Mouse (Mus musculus) layer of hippocampus, adult 9-10 months (tissue): ENCODE results near the gene Cpm.

Experiments
- DNase-seq: peaks from one replicate; pipeline ENCODE4 v3.0.0; 2022; ENCODE audit warnings: low spot score

The Cpm gene

GRCm38 (mm10) chr10:117663056-117663864 lies 34.0 kb downstream of the Cpm start:
- DNase-seq: no peak

- DNase-seq: no peak
Observed at GRCm38 (mm10) chr10:117663865-117664200, 34.5 kb downstream of the Cpm start.

- no peak for DNase-seq
Observed at GRCm38 (mm10) chr10:117664208-117664925, 35.1 kb downstream of the Cpm start.

- no peak for DNase-seq
Observed at GRCm38 (mm10) chr10:117664926-117665209, 35.6 kb downstream of the Cpm start.

GRCm38 (mm10) chr10:117665376-117666275 lies 36.3 kb downstream of the Cpm start:
- no peak for DNase-seq

- DNase-seq: no peak
Observed at GRCm38 (mm10) chr10:117666361-117666760, 37.1 kb downstream of the Cpm start.

GRCm38 (mm10) chr10:117666947-117667630 lies 37.8 kb downstream of the Cpm start:
- no peak for DNase-seq

- no peak for DNase-seq
Observed at GRCm38 (mm10) chr10:117667663-117668507, 38.6 kb downstream of the Cpm start.

- no peak for DNase-seq
Observed at GRCm38 (mm10) chr10:117668546-117669300, 39.4 kb downstream of the Cpm start.

GRCm38 (mm10) chr10:117669449-117670090 lies 40.3 kb downstream of the Cpm start:
- no peak for DNase-seq

- no peak for DNase-seq
Observed at GRCm38 (mm10) chr10:117670092-117670491, 40.8 kb downstream of the Cpm start.

- no peak for DNase-seq
Observed at GRCm38 (mm10) chr10:117670791-117671190, 41.5 kb downstream of the Cpm start.

- DNase-seq: no peak
Observed at GRCm38 (mm10) chr10:117671266-117671665, 42.0 kb downstream of the Cpm start.

- no peak for DNase-seq
Observed at GRCm38 (mm10) chr10:117671930-117672666, 42.8 kb downstream of the Cpm start.

GRCm38 (mm10) chr10:117672693-117673092 lies 43.4 kb downstream of the Cpm start:
- peak; percentile 47 for DNase-seq

- no peak for DNase-seq
Observed at GRCm38 (mm10) chr10:117673913-117674312, 44.6 kb downstream of the Cpm start.

- DNase-seq: no peak
Observed at GRCm38 (mm10) chr10:117674359-117675019, 45.2 kb downstream of the Cpm start.
